Mouse (Mus musculus) MEL (cell line): ENCODE data around the gene Usp17lb. TPM values are rescaled to one million over a fixed set of nuclear protein-coding genes. Genes with fewer than 3 reads are reported as not detected.

ENCODE experiments used
- DNase-seq: peaks from one replicate; pipeline ENCODE4 v3.0.0; 2011; ENCODE audit warnings: low read depth, low spot score
- H3K27ac ChIP-seq: 2 replicates; pipeline ENCODE4 v1.5.1; 2012; ENCODE audit warnings: low read depth, mild to moderate bottlenecking, control low read depth, low read length, moderate library complexity; ENCODE audit not compliant: control insufficient read depth
- H3K27me3 ChIP-seq, 2 experiments: fragments of 150-350 bp in 1 of 2; sonication (generic) in 1 of 2; 2 replicates each; pipeline ENCODE4 v1.6.1; 2012; ENCODE audit warnings: low read length in 2 of 2, mild to moderate bottlenecking in 2 of 2, improper control_type of control experiment in 1 of 2, moderate library complexity in 1 of 2; ENCODE audit not compliant: insufficient read depth in 2 of 2, control insufficient read depth in 1 of 2
- H3K36me3 ChIP-seq, 2 experiments: 2 replicates each; pipeline ENCODE4 v1.6.1; 2012 to 2014; ENCODE audit warnings: low read length in 2 of 2, improper control_type of control experiment in 1 of 2, inconsistent platforms in 1 of 2, mild to moderate bottlenecking in 1 of 2; ENCODE audit not compliant: insufficient read depth in 2 of 2, control insufficient read depth in 1 of 2
- H3K4me1 ChIP-seq, 2 experiments: fragments of 150-350 bp in 1 of 2; sonication (generic) in 1 of 2; 2 replicates each; pipeline ENCODE4 v1.6.1; 2012; ENCODE audit warnings: low read length in 2 of 2, improper control_type of control experiment in 1 of 2, mild to moderate bottlenecking in 1 of 2; ENCODE audit not compliant: insufficient read depth in 2 of 2, control insufficient read depth in 1 of 2
- H3K4me3 ChIP-seq, 2 experiments: fragments of 150-350 bp in 1 of 2; sonication (generic) in 1 of 2; 2 replicates each; pipeline ENCODE4 v1.5.1; 2012; ENCODE audit warnings: low read depth in 2 of 2, low read length in 2 of 2, mild to moderate bottlenecking in 2 of 2, moderate library complexity in 2 of 2, control low read depth in 1 of 2, improper control_type of control experiment in 1 of 2; ENCODE audit not compliant: control insufficient read depth in 1 of 2, insufficient read depth in 1 of 2
- H3K79me2 ChIP-seq: 2 replicates; pipeline ENCODE4 v1.6.1; 2012; ENCODE audit warnings: mild to moderate bottlenecking, low read length, moderate library complexity; ENCODE audit not compliant: control insufficient read depth, poor library complexity, insufficient read depth
- H3K9ac ChIP-seq: 2 replicates; pipeline ENCODE4 v1.6.1; 2012; ENCODE audit warnings: low read depth, mild to moderate bottlenecking, control low read depth, low read length, moderate library complexity; ENCODE audit not compliant: control insufficient read depth, poor library complexity, severe bottlenecking
- H3K9me3 ChIP-seq: fragments of 150-350 bp; sonication (generic); replicated peaks from 2 replicates; pipeline ENCODE4 v1.6.1; 2012; ENCODE audit warnings: mild to moderate bottlenecking, low read length, improper control_type of control experiment, moderate library complexity; ENCODE audit not compliant: insufficient read depth
- ETS1 ChIP-seq: IDR thresholded peaks from 2 replicates; pipeline ENCODE4 v1.6.1; 2012; ENCODE audit warnings: low read depth, mild to moderate bottlenecking, inconsistent platforms, low read length, improper control_type of control experiment, moderate library complexity
- GABPA ChIP-seq: IDR thresholded peaks from 2 replicates; pipeline ENCODE4 v1.6.1; 2012; ENCODE audit warnings: low read depth, mild to moderate bottlenecking, inconsistent platforms, low read length, improper control_type of control experiment, moderate library complexity
- GATA1 ChIP-seq: IDR thresholded peaks from 2 replicates; pipeline ENCODE4 v1.6.1; 2011; ENCODE audit warnings: low read depth, low read length, improper control_type of control experiment
- HCFC1 ChIP-seq: IDR thresholded peaks from 2 replicates; pipeline ENCODE4 v1.6.1; 2012; ENCODE audit warnings: low read depth, mild to moderate bottlenecking, inconsistent platforms, low read length, improper control_type of control experiment, moderate library complexity
- JUND ChIP-seq: IDR thresholded peaks from 2 replicates; pipeline ENCODE4 v1.6.1; 2011; ENCODE audit warnings: low read depth, mild to moderate bottlenecking, improper control_type of control experiment, low read length
- MAFK ChIP-seq: IDR thresholded peaks from 2 replicates; pipeline ENCODE4 v1.6.1; 2011; ENCODE audit warnings: low read depth, mild to moderate bottlenecking, low read length, improper control_type of control experiment, borderline replicate concordance
- MXI1 ChIP-seq: IDR thresholded peaks from 2 replicates; pipeline ENCODE4 v1.6.1; 2011; ENCODE audit warnings: mild to moderate bottlenecking, low read depth, low read length, improper control_type of control experiment
- NRF1 ChIP-seq: IDR thresholded peaks from 2 replicates; pipeline ENCODE4 v1.6.1; 2014; ENCODE audit warnings: low read depth, mild to moderate bottlenecking, inconsistent platforms, low read length, improper control_type of control experiment, moderate library complexity; ENCODE audit not compliant: poor library complexity, insufficient read depth, severe bottlenecking
- POLR2A ChIP-seq, 2 experiments: IDR thresholded peaks; 2 replicates each; pipeline ENCODE4 v1.6.1; 2011 to 2012; ENCODE audit warnings: low read length in 2 of 2, mild to moderate bottlenecking in 2 of 2, control low read depth in 1 of 2, improper control_type of control experiment in 1 of 2, low read depth in 1 of 2, moderate library complexity in 1 of 2; ENCODE audit not compliant: control insufficient read depth in 1 of 2, insufficient read depth in 1 of 2, poor library complexity in 1 of 2
- POLR2AphosphoS2 ChIP-seq: IDR thresholded peaks from 2 replicates; pipeline ENCODE4 v1.6.1; 2011; ENCODE audit warnings: low read length, improper control_type of control experiment
- SIN3A ChIP-seq: IDR thresholded peaks from 2 replicates; pipeline ENCODE4 v1.6.1; 2012; ENCODE audit warnings: low read length, improper control_type of control experiment, inconsistent platforms
- USF1 ChIP-seq: IDR thresholded peaks from 2 replicates; pipeline ENCODE4 v1.6.1; 2014; ENCODE audit warnings: low read depth, mild to moderate bottlenecking, inconsistent platforms, low read length, improper control_type of control experiment, moderate library complexity
- ZKSCAN1 ChIP-seq: IDR thresholded peaks from 2 replicates; pipeline ENCODE4 v1.6.1; 2012; ENCODE audit warnings: low read depth, mild to moderate bottlenecking, inconsistent platforms, low read length, improper control_type of control experiment, moderate library complexity
- ZNF384 ChIP-seq: IDR thresholded peaks from 2 replicates; pipeline ENCODE4 v1.6.1; 2012; ENCODE audit warnings: low read depth, mild to moderate bottlenecking, inconsistent platforms, low read length, improper control_type of control experiment
- polyA plus RNA-seq, 2 experiments: library from polyadenylated mRNA; stranded (reverse) in 1 of 2; unstranded in 1 of 2; fragments of >175 nt in 1 of 2; fragments of >200 nt in 1 of 2; gene quantifications; 2 replicates each; pipeline versions ENCODE4 v1.2.1 to v1.2.4; 2012; ENCODE audit warnings: low replicate concordance in 2 of 2, low read depth in 1 of 2; ENCODE audit not compliant: insufficient read length in 2 of 2, insufficient read depth in 1 of 2, missing spikeins in 1 of 2
- total RNA-seq: library from RNA; depleted of rRNA; stranded (reverse); fragments of 300-350 nt; gene quantifications from 2 replicates; pipeline ENCODE4 v1.2.3, GENCODE M21; 2012; rRNA removed

Gene Usp17lb
- total RNA-seq (not detected in 2 replicates), polyA plus RNA-seq (not detected)

GRCm38 (mm10) chr7:104842503-104842902 lies at the start of gene Usp17lb:
Gene Usp17lb, minus strand, starts transcription at chr7:104842603.
- no peak for DNase-seq
- Histone ChIP-seq H3K36me3 (no peaks in the 10 kb centered on the region), H3K27ac (no peak within 1 kb of the TSS), H3K4me3 (no peak within 1 kb of the TSS), H3K9ac (no peak within 1 kb of the TSS), H3K9me3 (no peaks in the 10 kb centered on the region), H3K79me2 (no peaks in the 10 kb centered on the region), H3K27me3 (no peaks in the 10 kb centered on the region), H3K4me1 (no peaks in the 10 kb centered on the region)
- TF ChIP-seq HCFC1 (no peak), ZNF384 (no peak), MXI1 (no peak), GABPA (no peak), SIN3A (no peak), NRF1 (no peak), ZKSCAN1 (no peak)
- TF ChIP-seq, all 39 proteins: peak for 0

- Histone ChIP-seq H3K4me3 (no peak within 1 kb of the TSS), H3K9me3 (no peaks in the 10 kb centered on the region), H3K79me2 (no peaks in the 10 kb centered on the region), H3K9ac (no peak within 1 kb of the TSS)
- no peak for TF ChIP-seq ETS1
- TF ChIP-seq GATA1: no peak
- no peak for TF ChIP-seq SIN3A
- no peak for TF ChIP-seq POLR2AphosphoS2
- TF ChIP-seq MAFK: no peak
- TF ChIP-seq USF1: no peak
- TF ChIP-seq POLR2A (IDR thresholded peaks at IDR 0.05; ENCODE audit: control insufficient read depth in 1 of 2, insufficient read depth in 1 of 2, low read depth in 1 of 2, low read length in 2 of 2, poor library complexity in 1 of 2): no peak
- TF ChIP-seq, all 39 proteins: peak for 0
- DNase-seq: no peak
- H3K27ac ChIP-seq: no peak within 1 kb of the TSS
- no peaks in the 10 kb centered on the region for H3K36me3 ChIP-seq
- no peaks in the 10 kb centered on the region for H3K4me1 ChIP-seq
- H3K27me3 ChIP-seq: no peaks in the 10 kb centered on the region
These were observed 35.3 kb upstream of the Usp17lb start, which contains the start of gene Olfr665 for GRCm38 (mm10) chr7:104877731-104878130. Gene Olfr665, plus strand, starts transcription at chr7:104878031.

- Histone ChIP-seq H3K79me2 (no peaks in the 10 kb centered on the region), H3K9me3 (no peaks in the 10 kb centered on the region), H3K4me1 (no peaks in the 10 kb centered on the region), H3K27ac (no peak overlapping the region), H3K27me3 (no peaks in the 10 kb centered on the region), H3K36me3 (no peaks in the 10 kb centered on the region), H3K4me3 (no peak overlapping the region), H3K9ac (no peak overlapping the region)
- no peak for DNase-seq
- TF ChIP-seq MAFK (no peak), JUND (no peak), SIN3A (no peak)
These were observed 19.0 kb upstream of the Usp17lb start for GRCm38 (mm10) chr7:104861381-104861780.
